Mouse (Mus musculus): Measurements from ENCODE around the gene Mt4.
"Not testable (repeated sequence)": the region's sequence is repeated elsewhere in the genome, so short reads cannot be mapped to it uniquely, and the experiment has no call there.

DNA sequence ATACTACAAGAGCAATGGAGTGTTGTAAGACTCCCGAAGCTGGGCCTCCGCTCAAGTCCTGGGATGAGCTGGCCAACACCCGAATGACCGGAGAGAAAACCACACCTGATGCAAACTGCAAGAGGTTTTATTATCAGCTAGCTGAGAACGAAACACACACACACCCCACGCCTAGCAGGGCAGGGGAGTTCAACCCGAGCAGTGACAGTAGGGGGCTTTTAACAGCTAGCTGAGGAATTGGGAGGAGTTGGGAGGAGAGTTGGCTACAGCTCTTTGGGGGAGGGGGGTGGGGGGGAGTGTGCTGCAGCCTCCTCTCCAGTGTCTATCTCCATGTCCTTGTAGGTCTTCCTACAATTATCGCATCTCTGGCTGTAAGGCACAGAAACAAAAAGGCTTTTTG lies 28.8 kb downstream of the Mt4 start:
- not testable (repeated sequence) for TF ChIP-seq CTCF (IDR thresholded peaks at IDR 0.05; ENCODE audit: extremely low read depth, insufficient read depth, insufficient read length, insufficient replicate concordance); POLR2A (IDR thresholded peaks at IDR 0.05; ENCODE audit: low read depth, low read length)
